Mouse (Mus musculus): ENCODE measurements around the gene Ifnl3. TPM values are rescaled to one million over a fixed set of nuclear protein-coding genes. Genes with fewer than 3 reads are reported as not detected.

Gene Ifnl3
- not detected for polyA plus RNA-seq (2017; shearing (Covaris generic))

GRCm38 (mm10) chr7:28522536-28522935, at the start of gene Ifnl3:
Gene Ifnl3 (plus strand): TSS chr7:28522836.

GRCm38 (mm10) chr7:28510405-28510974, 12.1 kb upstream of the Ifnl3 start, which contains the start of gene Ifnl2:
Gene Ifnl2 (minus strand): TSS chr7:28510455.

GRCm38 (mm10) chr7:28540526-28540925, 17.9 kb downstream of the Ifnl3 start, which contains the start of gene Sycn:
Gene Sycn (plus strand): TSS chr7:28540885.

GRCm38 (mm10) chr7:28547154-28547553, 24.5 kb downstream of the Ifnl3 start, which contains the start of gene Nccrp1:
Gene Nccrp1 (minus strand): TSS chr7:28547254.

Other genes with a start within 250 kb of the Ifnl3 start
- gene Eid2b, start 245.1 kb upstream of the Ifnl3 start, polyA plus RNA-seq (2017; shearing (Covaris generic)), result 2.7 TPM
- not detected for gene Selenov, start 231.7 kb upstream of the Ifnl3 start, polyA plus RNA-seq (2017; shearing (Covaris generic))
- gene Dll3, start 220.6 kb upstream of the Ifnl3 start, polyA plus RNA-seq (2017; shearing (Covaris generic)), result not detected
- 50.8 TPM for gene Timm50, start 210.8 kb upstream of the Ifnl3 start, polyA plus RNA-seq (2017; shearing (Covaris generic))
- 196 TPM for gene Supt5, start 184.1 kb upstream of the Ifnl3 start, polyA plus RNA-seq (2017; shearing (Covaris generic))
- gene Rps16, start 172.2 kb upstream of the Ifnl3 start, polyA plus RNA-seq (2017; shearing (Covaris generic)), result 922 TPM
- gene Plekhg2, start 150.2 kb upstream of the Ifnl3 start, polyA plus RNA-seq (2017; shearing (Covaris generic)), result 98.2 TPM
- 242 TPM for gene Zfp36, start 142.6 kb upstream of the Ifnl3 start, polyA plus RNA-seq (2017; shearing (Covaris generic))
- 28.4 TPM for gene Med29, start 130.1 kb upstream of the Ifnl3 start, polyA plus RNA-seq (2017; shearing (Covaris generic))
- gene Paf1, start 129.9 kb upstream of the Ifnl3 start, polyA plus RNA-seq (2017; shearing (Covaris generic)), result 109 TPM
- gene Gmfg, start 85.4 kb upstream of the Ifnl3 start, polyA plus RNA-seq (2017; shearing (Covaris generic)), result 466 TPM
- not detected for gene Lrfn1, start 70.9 kb upstream of the Ifnl3 start, polyA plus RNA-seq (2017; shearing (Covaris generic))
- not detected for gene Ifnl2, start 12.4 kb upstream of the Ifnl3 start, polyA plus RNA-seq (2017; shearing (Covaris generic))
- gene Sycn, start 18.0 kb downstream of the Ifnl3 start, polyA plus RNA-seq (2017; shearing (Covaris generic)), result not detected
- 0.42 TPM for gene Nccrp1, start 24.4 kb downstream of the Ifnl3 start, polyA plus RNA-seq (2017; shearing (Covaris generic))
- gene Samd4b, start 75.3 kb downstream of the Ifnl3 start, polyA plus RNA-seq (2017; shearing (Covaris generic)), result 4.0 TPM
- 5.4 TPM for gene Pak4, start 75.3 kb downstream of the Ifnl3 start, polyA plus RNA-seq (2017; shearing (Covaris generic))
- not detected for gene Acp7, start 108.5 kb downstream of the Ifnl3 start, polyA plus RNA-seq (2017; shearing (Covaris generic))
- 5.1 TPM for gene Fbxo27, start 170.0 kb downstream of the Ifnl3 start, polyA plus RNA-seq (2017; shearing (Covaris generic))
- 5.4 TPM for gene Fbxo17, start 194.0 kb downstream of the Ifnl3 start, polyA plus RNA-seq (2017; shearing (Covaris generic))
- gene Mrps12, start 219.0 kb downstream of the Ifnl3 start, polyA plus RNA-seq (2017; shearing (Covaris generic)), result 110 TPM
- gene Sars2, start 219.2 kb downstream of the Ifnl3 start, polyA plus RNA-seq (2017; shearing (Covaris generic)), result 17.8 TPM
- not detected for gene Ccer2, start 233.3 kb downstream of the Ifnl3 start, polyA plus RNA-seq (2017; shearing (Covaris generic))
- 107 TPM for gene Sirt2, start 243.9 kb downstream of the Ifnl3 start, polyA plus RNA-seq (2017; shearing (Covaris generic))
- gene Nfkbib, start 244.7 kb downstream of the Ifnl3 start, polyA plus RNA-seq (2017; shearing (Covaris generic)), result 122 TPM

Data from activated CD4-positive, CD25-positive, alpha-beta regulatory T cell, adult 9 weeks (primary cell).